Comparison of ENCODE assay signal across 7 mouse cellular contexts in the genomic region with DNA sequence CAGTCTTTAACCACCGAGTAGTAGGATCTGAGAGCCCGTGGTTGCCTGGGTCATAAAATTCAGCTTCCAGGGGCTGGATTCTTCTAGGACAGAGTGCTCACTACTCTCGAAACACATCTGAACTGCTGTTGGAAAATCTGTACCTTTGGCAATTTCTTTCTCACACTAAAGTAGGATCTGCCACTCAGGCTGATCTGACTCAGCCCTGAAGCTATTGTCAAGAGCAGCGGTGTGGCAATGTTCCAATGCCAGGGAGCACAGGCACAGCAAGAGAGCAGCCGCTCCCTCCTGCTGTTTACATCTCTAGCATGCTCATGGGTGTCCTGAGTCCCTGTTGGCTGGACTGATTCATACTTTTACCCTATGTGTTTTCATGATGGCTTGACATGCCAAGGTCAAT.
DNase-seq lines count a peak whose midpoint lies in the region; ATAC-seq and TF ChIP-seq lines count a peak whose summit lies in the region.

No protein-coding gene starts in this region.

- no peaks in the 10 kb centered on the region for H3K36me3 ChIP-seq in neural tube, embryonic 13.5 days
- no peaks in the 10 kb centered on the region for H3K36me3 ChIP-seq in kidney, postnatal 0 days (ENCODE audit: insufficient read depth, low read length)
- no peaks in the 10 kb centered on the region for H3K36me3 ChIP-seq in stomach, embryonic 14.5 days (ENCODE audit: control insufficient read depth, insufficient read depth, low read length)

- no peak overlapping the region for H3K9ac ChIP-seq in neural tube, embryonic 13.5 days
- no peak overlapping the region for H3K9ac ChIP-seq in kidney, postnatal 0 days (ENCODE audit: low read depth, low read length)
- no peak overlapping the region for H3K9ac ChIP-seq in stomach, embryonic 14.5 days (replicated peaks; ENCODE audit: low read depth, low read length)

- H3K4me1 ChIP-seq in neural tube, embryonic 13.5 days (replicated peaks): peaks cover 28% of the 10 kb centered on the region
- peaks cover 55% of the 10 kb centered on the region for H3K4me1 ChIP-seq in brown adipose tissue, adult 24 weeks (ENCODE audit: control insufficient read depth, insufficient read depth, insufficient read length, low read length)
- H3K4me1 ChIP-seq in kidney, postnatal 0 days (replicated peaks; ENCODE audit: insufficient read depth, low read length): peaks cover 24% of the 10 kb centered on the region
- H3K4me1 ChIP-seq in stomach, embryonic 14.5 days (ENCODE audit: control insufficient read depth, insufficient read depth, low read length): peaks cover 34% of the 10 kb centered on the region

- no peak for DNase-seq in neural tube, embryonic 10.5 days (ENCODE audit: extremely low spot score, low spot score)
- no peak for DNase-seq in kidney, postnatal 0 days (ENCODE audit: low spot score)
- DNase-seq in frontal cortex, postnatal 25 days (ENCODE audit: low spot score in 2 of 2): no peak
- no peak for DNase-seq in thymus, postnatal 10 days (ENCODE audit: low spot score in 2 of 2)

- no peak for TF ChIP-seq CTCF in kidney, postnatal 0 days (IDR thresholded peaks at IDR 0.05; ENCODE audit: low read depth)

- H3K9me3 ChIP-seq in neural tube, embryonic 13.5 days: no peaks in the 10 kb centered on the region
- H3K9me3 ChIP-seq in kidney, postnatal 0 days (replicated peaks; ENCODE audit: low read length): no peaks in the 10 kb centered on the region
- no peaks in the 10 kb centered on the region for H3K9me3 ChIP-seq in stomach, embryonic 14.5 days (ENCODE audit: control insufficient read depth, low read depth, low read length)

- 39% methylated on average over 5 of the region's 5 CpGs for WGBS in neural tube, embryonic 13.5 days
- 42% methylated on average over 5 of the region's 5 CpGs for WGBS in kidney, postnatal 0 days
- WGBS in stomach, embryonic 14.5 days: 67% methylated on average over 5 of the region's 5 CpGs

- no peak overlapping the region for H3K4me3 ChIP-seq in neural tube, embryonic 13.5 days
- H3K4me3 ChIP-seq in brown adipose tissue, adult 24 weeks (ENCODE audit: insufficient read depth, low read depth, low read length): no peak overlapping the region
- H3K4me3 ChIP-seq in kidney, postnatal 0 days (replicated peaks; ENCODE audit: low read depth, low read length): no peak overlapping the region
- H3K4me3 ChIP-seq in stomach, embryonic 14.5 days (ENCODE audit: low read depth, low read length): no peak overlapping the region

- H3K4me2 ChIP-seq in neural tube, embryonic 13.5 days: no peak overlapping the region
- no peak overlapping the region for H3K4me2 ChIP-seq in kidney, postnatal 0 days (ENCODE audit: low read length)
- no peak overlapping the region for H3K4me2 ChIP-seq in stomach, embryonic 14.5 days (replicated peaks; ENCODE audit: low read depth, low read length)

- no peaks in the 10 kb centered on the region for H3K27me3 ChIP-seq in neural tube, embryonic 13.5 days
- no peaks in the 10 kb centered on the region for H3K27me3 ChIP-seq in kidney, postnatal 0 days (ENCODE audit: insufficient read depth, low read length)
- H3K27me3 ChIP-seq in stomach, embryonic 14.5 days (ENCODE audit: control insufficient read depth, insufficient read depth, low read length): no peaks in the 10 kb centered on the region

- H3K27ac ChIP-seq in neural tube, embryonic 13.5 days (replicated peaks): peak overlapping the region; percentile 38
- H3K27ac ChIP-seq in brown adipose tissue, adult 24 weeks (replicated peaks; ENCODE audit: low read depth, low read length): peak overlapping the region; percentile 90
- peak overlapping the region; percentile 85 for H3K27ac ChIP-seq in kidney, postnatal 0 days
- H3K27ac ChIP-seq in stomach, embryonic 14.5 days (ENCODE audit: low read length): peak overlapping the region; percentile 39; the same call in 1 of the 2 replicates

- ATAC-seq in neural tube, embryonic 13.5 days (ENCODE audit: low read depth): no peak
- no peak for ATAC-seq in kidney, postnatal 0 days (replicated peaks; ENCODE audit: low FRiP score, low read depth)
- ATAC-seq in stomach, embryonic 14.5 days (ENCODE audit: insufficient number of reproducible peaks, insufficient read depth, low FRiP score, low read depth): no peak

Comparison
In these comparisons a context has a peak if more than half of its experiments do, and no peak if none do; other contexts are left out.
1. H3K27ac ChIP-seq: peak in every context shown above with its lines; median percentile 90 in brown adipose tissue, adult 24 weeks; 85 in kidney, postnatal 0 days; 39 in stomach, embryonic 14.5 days; 38 in neural tube, embryonic 13.5 days.